Mouse (Mus musculus): ENCODE measurements around the gene Npb. TPM values are rescaled to one million over a fixed set of nuclear protein-coding genes. Genes with fewer than 3 reads are reported as not detected.

Gene Npb
- polyA plus RNA-seq, 1 experiment from 2014 or later, result 17.5 TPM

GRCm38 (mm10) chr11:120616617-120617294, 8.5 kb downstream of the Npb start:
- no peak for ATAC-seq (ENCODE audit: insufficient number of reproducible peaks, insufficient read depth, low FRiP score, low read depth)
- Histone ChIP-seq H3K4me3 (ENCODE audit: control insufficient read depth in 1 of 2, insufficient read depth in 1 of 2, low read depth in 1 of 2, low read length in 2 of 2) (peak overlapping the region; percentile 73 to 76), H3K9me3 (ENCODE audit: control insufficient read depth, low read length) (no peaks in the 10 kb centered on the region), H3K4me1 (ENCODE audit: control insufficient read depth in 2 of 2, insufficient read depth in 2 of 2, low read length in 2 of 2) (peaks cover 8 to 9% of the 10 kb centered on the region in 2 experiments), H3K27ac (replicated peaks in 1 of 2; ENCODE audit: control insufficient read depth in 1 of 2, insufficient read depth in 1 of 2, low read depth in 2 of 2, low read length in 2 of 2) (peak overlapping the region in 1 of 2 experiments; percentile 70; a peak in 1 of 4 replicates), H3K36me3 (ENCODE audit: control insufficient read depth, insufficient read depth, low read length) (peaks cover 66% of the 10 kb centered on the region), H3K27me3 (ENCODE audit: control insufficient read depth, insufficient read depth, low read length) (no peaks in the 10 kb centered on the region), H3K4me2 (ENCODE audit: low read length) (peak overlapping the region; percentile 89), H3K9ac (ENCODE audit: low read length) (peak overlapping the region; percentile 87)
- WGBS, result 32% methylated on average over 4 of the region's 4 CpGs

GRCm38 (mm10) chr11:120617519-120618112, 9.3 kb downstream of the Npb start, which contains the start of gene Pcyt2:
TSS of gene Pcyt2 (minus strand) at chr11:120617936.
- Histone ChIP-seq H3K36me3 (ENCODE audit: control insufficient read depth, insufficient read depth, low read length) (peaks cover 66% of the 10 kb centered on the region), H3K9ac (ENCODE audit: low read length) (peak within 1 kb of the TSS; percentile 87), H3K9me3 (ENCODE audit: control insufficient read depth, low read length) (no peaks in the 10 kb centered on the region), H3K4me3 (ENCODE audit: control insufficient read depth in 1 of 2, insufficient read depth in 1 of 2, low read depth in 1 of 2, low read length in 2 of 2) (peak within 1 kb of the TSS; percentile 73 to 76), H3K27me3 (ENCODE audit: control insufficient read depth, insufficient read depth, low read length) (no peaks in the 10 kb centered on the region), H3K27ac (replicated peaks in 1 of 2; ENCODE audit: control insufficient read depth in 1 of 2, insufficient read depth in 1 of 2, low read depth in 2 of 2, low read length in 2 of 2) (peak within 1 kb of the TSS; percentile 25 to 70; a peak in 1 of 4 replicates), H3K4me2 (ENCODE audit: low read length) (peak within 1 kb of the TSS; percentile 89), H3K4me1 (ENCODE audit: control insufficient read depth in 2 of 2, insufficient read depth in 2 of 2, low read length in 2 of 2) (peaks cover 8 to 9% of the 10 kb centered on the region in 2 experiments)
- 1% methylated on average over 56 of the region's 56 CpGs for WGBS
- ATAC-seq (ENCODE audit: insufficient number of reproducible peaks, insufficient read depth, low FRiP score, low read depth), result peak; percentile 90

GRCm38 (mm10) chr11:120618619-120619535, 10.6 kb downstream of the Npb start:
- Histone ChIP-seq H3K9me3 (ENCODE audit: control insufficient read depth, low read length) (no peaks in the 10 kb centered on the region), H3K27ac (replicated peaks in 1 of 2; ENCODE audit: control insufficient read depth in 1 of 2, insufficient read depth in 1 of 2, low read depth in 2 of 2, low read length in 2 of 2) (no peak overlapping the region), H3K9ac (ENCODE audit: low read length) (no peak overlapping the region), H3K4me3 (ENCODE audit: control insufficient read depth in 1 of 2, insufficient read depth in 1 of 2, low read depth in 1 of 2, low read length in 2 of 2) (no peak overlapping the region), H3K36me3 (ENCODE audit: control insufficient read depth, insufficient read depth, low read length) (peaks cover 61% of the 10 kb centered on the region), H3K4me2 (ENCODE audit: low read length) (no peak overlapping the region), H3K4me1 (ENCODE audit: control insufficient read depth in 2 of 2, insufficient read depth in 2 of 2, low read length in 2 of 2) (peaks cover 8 to 11% of the 10 kb centered on the region in 2 experiments), H3K27me3 (ENCODE audit: control insufficient read depth, insufficient read depth, low read length) (no peaks in the 10 kb centered on the region)
- ATAC-seq (ENCODE audit: insufficient number of reproducible peaks, insufficient read depth, low FRiP score, low read depth), result no peak
- WGBS, result 93% methylated on average over 25 of the region's 25 CpGs

- WGBS, result 93% methylated on average over 14 of the region's 14 CpGs
- Histone ChIP-seq H3K4me1 (ENCODE audit: control insufficient read depth in 2 of 2, insufficient read depth in 2 of 2, low read length in 2 of 2) (peaks cover 10 to 17% of the 10 kb centered on the region in 2 experiments), H3K9me3 (ENCODE audit: control insufficient read depth, low read length) (no peaks in the 10 kb centered on the region), H3K9ac (ENCODE audit: low read length) (no peak overlapping the region), H3K27me3 (ENCODE audit: control insufficient read depth, insufficient read depth, low read length) (no peaks in the 10 kb centered on the region), H3K4me3 (ENCODE audit: control insufficient read depth in 1 of 2, insufficient read depth in 1 of 2, low read depth in 1 of 2, low read length in 2 of 2) (no peak overlapping the region), H3K36me3 (ENCODE audit: control insufficient read depth, insufficient read depth, low read length) (peaks cover 51% of the 10 kb centered on the region), H3K27ac (replicated peaks in 1 of 2; ENCODE audit: control insufficient read depth in 1 of 2, insufficient read depth in 1 of 2, low read depth in 2 of 2, low read length in 2 of 2) (no peak overlapping the region), H3K4me2 (ENCODE audit: low read length) (no peak overlapping the region)
- no peak for ATAC-seq (ENCODE audit: insufficient number of reproducible peaks, insufficient read depth, low FRiP score, low read depth)
These were observed 11.9 kb downstream of the Npb start for GRCm38 (mm10) chr11:120620195-120620594.

GRCm38 (mm10) chr11:120622805-120623204, 14.5 kb downstream of the Npb start:
- Histone ChIP-seq H3K9me3 (ENCODE audit: control insufficient read depth, low read length) (no peaks in the 10 kb centered on the region), H3K27ac (replicated peaks in 1 of 2; ENCODE audit: control insufficient read depth in 1 of 2, insufficient read depth in 1 of 2, low read depth in 2 of 2, low read length in 2 of 2) (no peak overlapping the region), H3K9ac (ENCODE audit: low read length) (no peak overlapping the region), H3K4me1 (ENCODE audit: control insufficient read depth in 2 of 2, insufficient read depth in 2 of 2, low read length in 2 of 2) (peaks cover 8 to 15% of the 10 kb centered on the region in 2 experiments; a peak in 3 of 4 replicates), H3K4me3 (ENCODE audit: control insufficient read depth in 1 of 2, insufficient read depth in 1 of 2, low read depth in 1 of 2, low read length in 2 of 2) (no peak overlapping the region), H3K27me3 (ENCODE audit: control insufficient read depth, insufficient read depth, low read length) (no peaks in the 10 kb centered on the region), H3K4me2 (ENCODE audit: low read length) (no peak overlapping the region), H3K36me3 (ENCODE audit: control insufficient read depth, insufficient read depth, low read length) (peaks cover 61% of the 10 kb centered on the region)
- 89% methylated on average over 6 of the region's 6 CpGs for WGBS
- no peak for ATAC-seq (ENCODE audit: insufficient number of reproducible peaks, insufficient read depth, low FRiP score, low read depth)

GRCm38 (mm10) chr11:120623961-120624679, 15.8 kb downstream of the Npb start:
- WGBS, result 12% methylated on average over 29 of the region's 30 CpGs

More at GRCm38 (mm10) chr11:120623961-120624679, 15.8 kb downstream of the Npb start:
- Histone ChIP-seq H3K4me1 (ENCODE audit: control insufficient read depth in 2 of 2, insufficient read depth in 2 of 2, low read length in 2 of 2) (peaks cover 5 to 15% of the 10 kb centered on the region in 2 experiments; a peak in 3 of 4 replicates), H3K9ac (ENCODE audit: low read length) (peak overlapping the region; percentile 78), H3K27ac (replicated peaks in 1 of 2; ENCODE audit: control insufficient read depth in 1 of 2, insufficient read depth in 1 of 2, low read depth in 2 of 2, low read length in 2 of 2) (peak overlapping the region; percentile 6 to 76; a peak in 3 of 4 replicates), H3K9me3 (ENCODE audit: control insufficient read depth, low read length) (no peaks in the 10 kb centered on the region), H3K36me3 (ENCODE audit: control insufficient read depth, insufficient read depth, low read length) (peaks cover 57% of the 10 kb centered on the region), H3K27me3 (ENCODE audit: control insufficient read depth, insufficient read depth, low read length) (no peaks in the 10 kb centered on the region), H3K4me3 (ENCODE audit: control insufficient read depth in 1 of 2, insufficient read depth in 1 of 2, low read depth in 1 of 2, low read length in 2 of 2) (peak overlapping the region; percentile 86 to 97), H3K4me2 (ENCODE audit: low read length) (peak overlapping the region; percentile 97)
- peak; percentile 76 for ATAC-seq (ENCODE audit: insufficient number of reproducible peaks, insufficient read depth, low FRiP score, low read depth)
